Mouse (Mus musculus) olfactory bulb, adult 2 months (tissue): ENCODE data around the gene Mrpl27. TPM values are rescaled to one million over a fixed set of nuclear protein-coding genes. Genes with fewer than 3 reads are reported as not detected.
"Not testable (repeated sequence)": the region's sequence is repeated elsewhere in the genome, so short reads cannot be mapped to it uniquely, and the experiment has no call there.

Source experiments
- H3K27ac ChIP-seq: fragments of 200-500 bp; 2 replicates; pipeline ENCODE4 v1.5.1; 2012; ENCODE audit warnings: low read depth, low read length; ENCODE audit not compliant: insufficient read depth
- H3K4me1 ChIP-seq: fragments of 200-500 bp; 2 replicates; pipeline ENCODE4 v1.6.1; 2012; ENCODE audit warnings: low read length; ENCODE audit not compliant: control insufficient read depth, insufficient read depth
- H3K4me3 ChIP-seq: fragments of 200-500 bp; 2 replicates; pipeline ENCODE4 v1.5.1; 2012; ENCODE audit warnings: mild to moderate bottlenecking, low read depth, low read length, moderate library complexity; ENCODE audit not compliant: insufficient read depth
- CTCF ChIP-seq: fragments of 200-500 bp; IDR thresholded peaks from 2 replicates; pipeline ENCODE4 v1.5.1; 2012; ENCODE audit warnings: low read depth, mild to moderate bottlenecking, low read length, moderate library complexity; ENCODE audit not compliant: insufficient read depth
- POLR2A ChIP-seq: fragments of 200-500 bp; IDR thresholded peaks from 2 replicates; pipeline ENCODE4 v1.6.1; 2012; ENCODE audit warnings: mild to moderate bottlenecking, low read depth, low read length, moderate library complexity; ENCODE audit not compliant: insufficient read depth
- WGBS: fragments of 180-500 bp; shearing (Covaris S2); methylation state at CpG from one replicate; pipeline ENCODE4 v1.1.7; 2018; 5-methylcytosine and 5-hydroxymethylcytosine counted together
- polyA plus RNA-seq: library from polyadenylated mRNA; stranded (reverse); fragments of >200 nt; gene quantifications from 2 replicates; pipeline ENCODE4 v1.2.4, GENCODE M21; 2012; ENCODE audit warnings: low replicate concordance; ENCODE audit not compliant: missing spikeins, insufficient read depth, insufficient read length

Gene Mrpl27
- polyA plus RNA-seq, 1 experiment, result not detected

DNA sequence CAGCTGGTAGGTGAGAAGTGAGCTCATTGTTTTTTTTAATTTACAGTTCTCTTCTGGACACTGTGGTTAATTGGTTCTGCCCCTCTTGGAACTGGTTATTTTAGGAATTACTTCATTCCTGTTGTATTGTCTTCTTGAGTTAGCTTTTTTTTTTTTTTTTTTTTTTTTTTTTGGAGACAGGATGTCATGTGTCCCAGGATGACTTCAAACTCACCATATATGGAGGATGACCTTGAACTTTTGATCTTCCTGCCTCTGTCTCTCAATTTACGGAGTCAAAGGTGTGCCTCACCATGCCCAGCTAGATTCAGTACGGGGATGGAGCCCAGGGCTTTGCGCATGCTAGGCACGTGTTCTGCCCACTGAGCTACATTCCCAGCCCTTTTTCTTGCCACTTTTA lies 28.1 kb downstream of the Mrpl27 start:
- WGBS, result 94% methylated on average over 4 of the region's 4 CpGs
- no peak overlapping the region for H3K4me3 ChIP-seq

DNA sequence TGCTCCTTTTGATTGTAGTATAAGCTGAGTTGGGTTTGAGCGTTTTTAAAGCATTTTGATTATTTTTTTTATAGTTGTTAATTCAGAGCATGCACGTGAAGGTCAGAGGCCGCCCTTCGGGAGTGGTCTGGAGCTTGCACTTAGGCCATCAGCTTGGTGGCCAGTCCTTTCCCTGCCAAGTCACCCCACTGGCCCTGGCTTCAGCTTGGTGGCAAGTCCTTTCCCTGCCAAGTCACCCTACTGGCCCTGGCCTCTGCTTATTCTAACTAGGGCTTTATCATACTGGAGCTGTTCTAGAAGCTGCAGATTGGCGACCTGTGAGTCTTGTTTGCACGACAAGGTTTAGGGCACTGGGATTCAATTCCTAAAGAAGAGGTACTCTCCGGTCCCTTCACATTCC lies 28.9 kb downstream of the Mrpl27 start:
- Histone ChIP-seq H3K4me1 (peaks cover 4% of the 10 kb centered on the region; the same call in 1 of the 2 replicates), H3K27ac (no peak overlapping the region), H3K4me3 (no peak overlapping the region)
- TF ChIP-seq CTCF, result no peak
- no peak for TF ChIP-seq POLR2A
- WGBS, result 86% methylated on average over 7 of the region's 7 CpGs

More for the DNA sequence above, 28.1 kb downstream of the Mrpl27 start:
- Histone ChIP-seq H3K4me1 (peaks cover 5% of the 10 kb centered on the region), H3K27ac (no peak overlapping the region)
- TF ChIP-seq CTCF (no peak), POLR2A (no peak)

- Histone ChIP-seq H3K27ac (no peak overlapping the region), H3K4me3 (no peak overlapping the region), H3K4me1 (no peaks in the 10 kb centered on the region)
- WGBS, result 83% methylated on average over 6 of the region's 6 CpGs
- TF ChIP-seq CTCF (no peak), POLR2A (no peak)
These were observed 33.6 kb downstream of the Mrpl27 start for GRCm38 (mm10) chr11:94687178-94687577.

DNA sequence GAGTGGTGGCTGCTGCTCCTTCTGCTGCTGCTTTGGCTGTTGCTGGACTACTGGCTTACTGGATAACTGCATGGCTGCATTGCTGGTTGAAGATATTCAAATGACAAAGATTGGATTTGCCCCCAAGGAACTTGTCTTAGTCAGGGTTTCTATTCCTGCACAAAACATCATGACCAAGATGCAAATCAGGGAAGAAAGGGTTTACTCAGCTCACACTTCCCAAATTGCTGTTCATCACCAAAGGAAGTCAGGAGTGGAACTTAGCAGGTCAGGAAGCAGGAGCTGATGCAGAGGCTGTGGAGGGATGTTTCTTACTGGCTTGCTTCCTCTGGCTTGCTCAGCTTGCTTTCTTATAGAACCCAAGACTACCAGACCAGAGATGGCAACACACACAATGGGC lies 38.9 kb downstream of the Mrpl27 start:
- not testable (repeated sequence) for H3K4me3 ChIP-seq, H3K4me1 ChIP-seq, H3K27ac ChIP-seq

DNA sequence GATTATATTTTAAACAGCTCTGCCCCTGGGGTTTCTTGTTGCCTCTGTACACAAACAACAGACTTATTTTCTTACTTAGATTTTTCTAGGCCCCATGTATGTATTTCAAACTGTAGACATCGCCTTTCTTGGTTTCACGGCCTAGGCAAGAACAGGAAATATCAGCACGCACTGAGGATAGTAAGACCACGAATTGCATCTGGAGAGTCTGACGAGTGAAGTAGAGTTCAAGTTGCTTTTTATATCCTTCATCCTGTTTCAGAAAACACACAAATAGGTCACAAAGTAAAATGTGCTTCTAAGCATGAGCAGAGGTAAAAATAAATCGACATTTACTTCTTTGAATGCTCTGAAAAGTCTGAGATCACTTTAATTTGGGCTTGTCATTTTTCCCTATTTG lies 41.9 kb downstream of the Mrpl27 start:
- WGBS, result 46% methylated on average over 6 of the region's 6 CpGs
- no peak overlapping the region for H3K27ac ChIP-seq
- no peak for TF ChIP-seq CTCF
- TF ChIP-seq POLR2A, result no peak

GRCm38 (mm10) chr11:94697140-94697539 lies 43.6 kb downstream of the Mrpl27 start:
- TF ChIP-seq POLR2A, result no peak
- no peak for TF ChIP-seq CTCF
- peaks cover 4% of the 10 kb centered on the region; the same call in 1 of the 2 replicates for H3K4me1 ChIP-seq
- no peak overlapping the region for H3K27ac ChIP-seq
- no peak overlapping the region for H3K4me3 ChIP-seq
- 88% methylated on average over 2 of the region's 2 CpGs for WGBS

More for the DNA sequence above, 41.9 kb downstream of the Mrpl27 start:
- H3K4me1 ChIP-seq, result peaks cover 4% of the 10 kb centered on the region; the same call in 1 of the 2 replicates
- no peak overlapping the region for H3K4me3 ChIP-seq

- no peak overlapping the region for H3K4me3 ChIP-seq
- TF ChIP-seq CTCF (no peak), POLR2A (no peak)
- H3K4me1 ChIP-seq, result peaks cover 4% of the 10 kb centered on the region; the same call in 1 of the 2 replicates
- WGBS, result 51% methylated on average over 13 of the region's 13 CpGs
- H3K27ac ChIP-seq, result no peak overlapping the region
These were observed 44.3 kb downstream of the Mrpl27 start for GRCm38 (mm10) chr11:94697703-94698464.

DNA sequence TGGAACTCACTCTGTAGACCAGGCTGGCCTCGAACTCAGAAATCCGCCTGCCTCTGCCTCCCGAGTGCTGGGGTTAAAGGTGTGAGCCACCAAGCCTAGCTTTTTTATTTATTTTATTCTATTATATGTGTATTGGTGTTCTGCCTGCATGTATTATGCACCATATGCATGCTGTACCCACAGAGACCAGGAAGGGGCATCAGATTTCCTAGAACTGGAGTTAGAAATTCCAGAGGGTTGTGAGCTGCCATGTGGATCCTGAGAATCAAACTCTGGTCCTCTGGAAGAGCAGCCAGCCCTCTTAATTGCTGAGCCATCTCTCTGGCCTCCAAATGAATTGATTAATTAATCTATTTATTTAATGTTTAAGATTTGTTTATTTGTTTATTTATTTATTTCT lies 45.8 kb downstream of the Mrpl27 start:
- 99% methylated on average over 3 of the region's 3 CpGs for WGBS

GRCm38 (mm10) chr11:94701401-94702215 lies 48.0 kb downstream of the Mrpl27 start:
- no peak overlapping the region for H3K4me3 ChIP-seq
- H3K27ac ChIP-seq, result no peak overlapping the region
- no peak for TF ChIP-seq POLR2A
- TF ChIP-seq CTCF, result no peak
- WGBS, result 70% methylated on average over 27 of the region's 27 CpGs
- H3K4me1 ChIP-seq, result peaks cover 4% of the 10 kb centered on the region; the same call in 1 of the 2 replicates

More for the DNA sequence above, 45.8 kb downstream of the Mrpl27 start:
- Histone ChIP-seq H3K4me1 (peaks cover 4% of the 10 kb centered on the region; the same call in 1 of the 2 replicates), H3K27ac (no peak overlapping the region), H3K4me3 (no peak overlapping the region)
- TF ChIP-seq POLR2A, result no peak
